Mouse (Mus musculus) megakaryocyte-erythroid progenitor cell, adult 5-6 weeks (primary cell): ENCODE data around the gene Sesn1. TPM values are rescaled to one million over a fixed set of nuclear protein-coding genes. Genes with fewer than 3 reads are reported as not detected.

Source experiments
- ATAC-seq: replicated peaks from 2 replicates; pipeline ENCODE4 v1.8.0; 2016; ENCODE audit warnings: mild to moderate bottlenecking, inconsistent platforms; ENCODE audit not compliant: severe bottlenecking, poor library complexity, low FRiP score, low TSS enrichment
- total RNA-seq, 2 experiments: library from RNA; stranded (forward) in 1 of 2; stranded (reverse) in 1 of 2; fragments of 200-1000, 215-1000 nt in 1 of 2; fragments of >200 nt in 1 of 2; fragmentation: Nextera tagmentation in 1 of 2; gene quantifications; 2 replicates each; pipeline ENCODE4 v1.2.3; 2014 to 2017

Gene Sesn1
- total RNA-seq, 2 experiments from 2014 or later = 20.4 to 22.6 TPM

GRCm38 (mm10) chr10:41957421-41958225 lies 147.9 kb downstream of the Sesn1 start:
- no peak; the same call in 1 of the 2 replicates for ATAC-seq

Other genes starting within 250 kb of the Sesn1 start
- gene Ccdc162, start 93.3 kb upstream of the Sesn1 start, total RNA-seq (2014; fragmentation: Nextera tagmentation) = 0.42 TPM in 1 of 2 replicates, not detected in the other
- gene Ccdc162, start 93.3 kb upstream of the Sesn1 start, total RNA-seq (2017) = not detected in 2 replicates
- 28.7 and 45.5 TPM in 2 replicates for gene Cep57l1, start 64 bp upstream of the Sesn1 start, total RNA-seq (2014; fragmentation: Nextera tagmentation)
- 41.5 and 50.0 TPM in 2 replicates for gene Cep57l1, start 64 bp upstream of the Sesn1 start, total RNA-seq (2017)
- 1.7 TPM in 1 of 2 replicates, not detected in the other for gene Armc2, start 208.5 kb downstream of the Sesn1 start, total RNA-seq (2014; fragmentation: Nextera tagmentation)
- gene Armc2, start 208.5 kb downstream of the Sesn1 start, total RNA-seq (2017) = 0.04 and 0.28 TPM in 2 replicates